Mouse (Mus musculus) CD8-positive naive resting alpha-beta T cell, adult 2 months (primary cell): ENCODE data around the gene Ntn4.

Source experiments
- DNase-seq, 2 experiments: peaks; one replicate each; pipeline ENCODE4 v3.0.0; 2022; ENCODE audit warnings: low read depth in 2 of 2, low spot score in 2 of 2

The Ntn4 gene

DNA sequence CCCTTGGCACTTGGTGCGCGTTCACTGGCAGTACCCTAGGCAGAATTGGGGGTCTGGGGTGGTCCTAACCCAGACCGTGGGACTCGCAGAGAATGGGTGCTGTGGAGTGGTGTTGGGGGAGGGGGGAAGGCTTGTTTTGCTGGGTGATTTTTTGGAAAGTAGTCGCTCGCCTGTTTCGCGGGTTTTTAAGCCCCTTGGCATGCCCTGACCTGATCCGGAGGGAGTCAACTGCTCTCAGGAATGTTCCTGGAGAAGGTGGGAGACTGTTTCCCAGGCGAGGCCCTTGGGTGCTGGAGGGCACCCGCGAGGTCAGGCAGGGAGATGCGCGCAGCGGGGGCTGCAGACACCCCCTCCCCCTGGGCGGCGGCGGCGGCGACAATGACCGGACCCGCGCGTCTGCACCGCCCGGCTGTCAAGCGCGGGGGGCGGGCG lies at the start of gene Ntn4:
TSS of gene Ntn4 (plus strand) at position 161 of the 432 bp plus-strand sequence.
- no peak for DNase-seq

DNA sequence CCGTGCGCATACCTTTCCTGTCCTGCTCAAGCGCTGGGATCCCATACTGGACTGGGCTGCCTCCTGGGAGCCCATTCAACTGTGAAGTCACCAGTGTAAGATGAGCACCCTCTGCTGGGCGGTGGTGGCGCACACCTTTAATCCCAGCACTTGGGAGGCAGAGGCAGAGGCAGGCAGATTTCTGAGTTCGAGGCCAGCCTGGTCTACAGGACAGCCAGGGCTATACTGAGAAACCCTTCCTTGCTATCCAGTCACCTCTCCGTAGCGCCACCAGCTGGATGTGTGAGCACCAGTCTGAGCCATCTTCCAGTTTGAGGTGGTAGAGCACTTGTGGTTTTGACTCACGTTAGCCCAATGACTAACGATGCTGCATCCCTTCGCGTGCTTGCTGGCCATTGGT lies 48.0 kb upstream of the Ntn4 start:
- DNase-seq = no peak

- peak; percentile 65 to 81 for DNase-seq
Measured at GRCm38 (mm10) chr10:93594022-93594482, 46.4 kb upstream of the Ntn4 start.

- no peak for DNase-seq
Measured at GRCm38 (mm10) chr10:93595831-93596230, 44.6 kb upstream of the Ntn4 start.

DNA sequence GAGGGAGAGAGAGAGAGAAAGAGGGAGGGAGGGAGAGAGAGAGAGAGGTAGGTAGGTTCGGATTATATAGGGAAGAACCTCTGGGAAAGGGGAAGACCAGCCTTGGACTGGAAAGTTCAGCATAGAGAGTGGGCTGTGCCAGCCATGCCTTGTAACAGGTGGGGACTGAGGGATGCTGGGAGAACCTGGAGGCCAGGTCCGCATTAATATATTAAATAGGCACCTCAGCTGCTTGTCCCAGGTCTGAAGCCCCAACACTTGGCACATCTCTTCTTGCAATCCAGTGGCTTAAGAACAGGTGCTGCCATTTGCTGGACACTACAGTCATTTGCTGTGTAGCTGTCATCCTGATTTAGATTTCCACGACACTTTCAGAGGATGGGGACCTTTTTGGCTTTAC lies 43.8 kb upstream of the Ntn4 start:
- DNase-seq = no peak

DNA sequence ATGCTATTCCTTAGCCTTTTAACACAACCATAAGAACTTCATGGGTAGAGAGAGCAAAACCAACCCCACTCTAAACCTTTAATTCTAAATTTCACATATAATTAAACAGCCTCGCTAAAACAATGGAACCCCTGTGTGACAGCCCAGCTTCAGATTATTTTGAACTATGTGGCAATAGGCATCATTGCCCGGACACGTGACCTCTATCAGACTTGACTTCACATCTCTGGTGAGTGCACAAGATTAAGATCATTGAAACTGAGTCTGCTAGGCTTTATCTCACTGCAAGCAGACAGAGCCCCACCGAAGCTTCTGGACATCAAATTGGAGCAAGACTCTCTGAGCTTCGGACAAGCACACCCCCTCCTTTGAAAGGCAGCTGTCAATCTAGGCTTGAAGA lies 38.2 kb upstream of the Ntn4 start:
- DNase-seq = no peak

- DNase-seq = no peak
Measured at GRCm38 (mm10) chr10:93603256-93603655, 37.2 kb upstream of the Ntn4 start.

DNA sequence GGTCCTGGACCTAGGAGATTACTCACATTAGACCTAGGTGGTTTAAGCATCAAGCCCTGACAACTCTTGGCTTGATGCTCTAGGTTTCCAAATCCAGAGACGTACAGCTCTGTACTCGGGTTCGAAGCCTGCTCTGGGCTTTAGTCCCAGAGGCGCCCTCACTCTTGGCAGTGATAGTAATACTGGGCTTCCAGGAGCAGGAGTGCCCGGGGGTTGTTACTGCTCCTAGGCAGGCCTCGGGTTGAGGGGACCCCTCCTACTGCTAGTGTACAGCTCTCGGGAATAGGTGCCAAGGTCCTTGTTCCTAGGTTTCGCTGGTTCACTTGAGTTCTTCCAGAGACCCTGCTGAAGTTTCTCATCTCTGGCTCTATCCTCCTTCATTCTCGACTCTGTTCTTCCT lies 34.2 kb upstream of the Ntn4 start:
- DNase-seq = no peak

GRCm38 (mm10) chr10:93608051-93608450 lies 32.4 kb upstream of the Ntn4 start:
- no peak for DNase-seq

DNA sequence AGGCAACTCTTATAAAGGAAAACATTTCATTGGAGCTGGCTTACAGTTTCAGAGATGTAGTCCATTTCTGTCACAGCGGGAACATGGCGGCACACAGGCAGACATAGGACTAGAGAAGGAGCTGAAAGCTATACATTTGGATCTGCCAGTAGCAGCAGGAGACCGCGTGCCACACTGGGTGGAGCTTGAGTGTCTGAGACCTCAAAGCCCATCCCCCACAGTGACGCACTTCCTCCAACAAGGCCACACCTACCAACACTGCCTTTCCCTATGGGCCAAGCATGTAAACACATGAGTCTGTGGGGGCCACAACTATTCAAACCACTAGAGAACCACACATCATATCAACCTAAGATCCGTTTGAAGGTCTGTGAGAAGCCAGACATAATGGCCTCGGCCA lies 31.2 kb upstream of the Ntn4 start:
- DNase-seq = no peak

GRCm38 (mm10) chr10:93610896-93611295 lies 29.6 kb upstream of the Ntn4 start:
- no peak for DNase-seq

DNA sequence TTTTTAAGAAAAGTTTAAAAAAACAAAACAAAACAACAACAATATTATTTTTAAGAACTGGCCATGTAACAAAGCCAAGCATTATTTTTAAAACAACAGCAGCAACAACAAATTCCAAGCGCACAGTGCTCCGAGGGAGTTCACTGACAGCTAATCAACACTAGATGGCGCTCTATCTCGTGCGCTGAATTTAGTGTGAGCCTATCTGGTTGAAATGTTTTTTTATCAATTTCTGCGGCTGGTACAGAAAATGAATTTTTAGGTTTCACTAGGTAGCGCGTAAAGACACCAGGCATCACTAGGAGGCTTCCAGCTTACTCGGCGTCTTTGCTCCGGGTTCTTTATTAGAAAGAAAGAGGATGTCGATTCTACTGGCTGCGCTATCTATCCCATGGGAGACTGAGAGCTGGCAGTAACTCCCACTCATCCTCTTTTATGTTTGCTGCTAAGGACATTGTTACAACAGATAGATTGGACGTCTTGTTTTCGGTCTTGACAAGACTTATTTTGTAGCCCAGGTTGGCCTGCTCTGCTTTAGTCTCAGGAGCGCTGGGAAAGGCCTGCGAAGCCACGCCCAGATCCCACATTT lies 29.0 kb upstream of the Ntn4 start:
- peak in 1 of 2 experiments; percentile 11 for DNase-seq

- no peak for DNase-seq
Measured at GRCm38 (mm10) chr10:93614850-93615249, 25.6 kb upstream of the Ntn4 start.

DNA sequence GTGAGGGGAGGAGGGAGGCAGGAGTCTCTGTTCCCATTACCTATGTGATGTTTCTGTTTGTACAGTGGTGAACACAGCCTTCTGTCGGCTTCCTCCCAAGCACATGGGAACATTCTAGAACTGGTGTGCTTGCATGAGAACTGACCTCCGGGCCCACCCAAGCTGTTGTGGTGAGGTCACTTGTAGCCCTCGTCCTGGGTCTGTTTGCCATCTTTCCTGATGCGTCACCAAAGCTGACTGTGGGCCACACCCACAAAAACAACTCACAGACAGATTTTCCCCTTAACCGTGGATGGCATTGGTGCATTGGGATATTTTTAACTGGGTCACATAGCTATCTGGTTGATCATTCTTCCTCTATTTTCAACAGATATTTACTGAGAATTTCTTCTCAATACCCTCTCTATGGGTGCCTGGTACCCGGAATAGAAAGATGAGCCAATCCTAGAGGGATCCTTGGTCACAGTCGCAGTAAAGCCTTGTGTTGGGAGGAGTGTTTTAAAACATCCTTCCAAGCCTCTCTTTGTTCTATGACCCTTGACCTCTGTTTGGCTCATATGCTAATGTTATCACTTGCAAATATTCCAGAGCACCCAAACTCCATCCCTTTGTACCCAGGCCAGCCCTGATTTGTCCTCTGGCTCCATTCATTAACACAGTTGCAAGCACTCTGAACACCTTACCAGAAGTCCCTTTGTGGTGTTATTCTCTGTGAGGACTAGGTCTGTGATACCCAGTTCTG lies 19.9 kb upstream of the Ntn4 start:
- DNase-seq = no peak

GRCm38 (mm10) chr10:93623725-93624124 lies 16.8 kb upstream of the Ntn4 start:
- DNase-seq = no peak

DNA sequence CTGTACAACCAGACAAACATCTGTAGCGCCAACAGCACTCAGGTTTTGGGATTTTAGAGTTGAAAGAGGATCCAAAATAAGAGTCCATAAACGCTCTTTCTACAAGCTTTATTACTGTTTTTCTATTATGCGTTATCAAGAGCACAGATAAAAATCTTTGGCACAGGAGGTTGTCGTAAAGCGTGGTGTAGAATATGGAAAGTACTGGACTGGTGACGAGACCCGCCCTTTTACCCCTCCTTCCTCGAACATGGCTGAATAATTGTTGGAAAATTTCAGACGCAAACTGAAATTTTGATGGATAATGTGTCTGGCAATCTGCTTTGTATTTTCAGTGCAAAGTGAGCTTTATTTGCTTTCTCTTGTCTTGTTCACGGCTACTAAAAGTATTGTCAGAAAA lies 16.3 kb upstream of the Ntn4 start:
- DNase-seq = no peak

GRCm38 (mm10) chr10:93630310-93630709 lies 10.2 kb upstream of the Ntn4 start:
- DNase-seq = no peak

- DNase-seq = no peak
Measured at GRCm38 (mm10) chr10:93632086-93632485, 8.4 kb upstream of the Ntn4 start.

- DNase-seq = no peak
Measured at GRCm38 (mm10) chr10:93633563-93633962, 6.9 kb upstream of the Ntn4 start.

DNA sequence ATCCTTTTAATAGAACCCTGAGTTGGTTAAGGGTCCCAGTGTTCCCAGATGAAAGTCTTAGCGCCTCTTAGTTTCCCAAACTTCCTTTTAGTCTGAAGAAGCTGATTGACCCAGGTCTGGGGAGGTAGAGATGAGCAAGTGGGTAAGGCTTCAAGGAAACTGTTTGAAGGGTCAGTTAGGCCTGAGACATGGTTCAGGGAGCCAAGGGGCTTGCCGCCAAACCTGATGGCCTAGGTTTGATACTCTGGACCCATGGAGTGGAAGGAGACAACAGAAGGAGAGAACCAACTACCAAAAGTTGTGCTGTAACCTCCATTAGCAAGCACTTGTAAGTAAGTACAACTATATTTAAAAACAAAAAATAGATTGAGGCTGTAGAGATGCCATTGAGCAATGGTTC lies 6.5 kb upstream of the Ntn4 start:
- DNase-seq = no peak

GRCm38 (mm10) chr10:93635941-93636340 lies 4.5 kb upstream of the Ntn4 start:
- no peak for DNase-seq

GRCm38 (mm10) chr10:93640953-93641820 lies 706 bp downstream of the Ntn4 start:
- DNase-seq = no peak
